Mouse (Mus musculus) liver, embryonic 14 days (tissue): Measurements from ENCODE around the gene Il24. TPM values are rescaled to one million over a fixed set of nuclear protein-coding genes. Genes with fewer than 3 reads are reported as not detected.

Experiments used
- polyA plus RNA-seq: library from polyadenylated mRNA; depleted of rRNA; stranded (reverse); fragments of >200 nt; gene quantifications from 2 replicates; pipeline ENCODE4 v1.2.3, GENCODE M21; 2012; rRNA removed

Il24 gene
- polyA plus RNA-seq: not detected in 2 replicates

DNA sequence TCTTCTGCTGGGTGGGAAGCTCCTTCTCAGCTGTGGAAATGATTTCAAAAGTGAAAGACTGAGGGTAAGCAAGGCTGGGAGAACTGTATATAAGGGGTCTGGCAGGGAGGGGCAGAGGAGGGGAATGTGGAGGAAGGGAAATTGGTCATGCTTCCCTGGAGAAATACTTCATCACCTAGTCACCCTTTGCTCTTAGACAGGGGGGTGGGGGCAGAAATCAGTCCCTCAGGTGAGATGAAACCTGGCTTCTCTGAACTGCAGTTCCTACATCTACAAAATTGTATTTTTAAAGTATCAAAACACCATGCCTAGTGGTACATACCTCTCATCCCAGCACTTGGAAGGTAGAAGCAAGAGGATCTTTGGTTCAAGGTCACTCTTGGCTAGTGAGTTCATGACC lies at the start of gene Il24:
Il24 (minus strand) TSS at position 101 of the 400 bp plus-strand sequence.

DNA sequence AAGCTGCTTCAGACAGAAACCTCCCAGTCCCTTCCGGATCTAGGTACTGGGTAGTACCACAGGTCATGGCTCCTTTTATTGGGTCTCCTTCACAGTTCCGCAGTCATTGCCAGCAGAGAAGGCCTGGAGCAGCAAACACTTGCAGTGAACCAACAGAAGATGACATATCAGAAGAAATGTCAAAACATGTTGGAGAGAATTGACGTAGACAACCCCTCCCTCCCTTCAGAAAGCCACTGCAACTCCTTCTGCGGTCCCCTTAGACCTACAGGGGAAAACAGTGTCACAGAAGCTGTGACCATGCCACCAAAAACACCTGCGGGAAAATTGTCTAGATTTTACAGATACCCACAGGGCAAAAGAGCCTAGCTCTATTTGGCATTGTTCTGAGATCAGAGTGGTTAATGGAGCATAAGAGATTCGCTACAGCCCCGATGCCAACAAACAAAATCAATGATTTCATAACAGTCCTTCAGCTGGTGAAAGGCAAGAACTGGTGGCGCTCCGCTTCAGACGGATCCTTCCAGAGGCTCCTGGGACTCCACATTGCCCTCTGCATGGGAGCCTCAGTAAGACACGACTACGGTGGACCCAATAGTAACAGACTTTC lies 24.3 kb upstream of the Il24 start, which contains the start of gene Il20:
Il20 (minus strand) TSS at position 51 of the 610 bp plus-strand sequence.

DNA sequence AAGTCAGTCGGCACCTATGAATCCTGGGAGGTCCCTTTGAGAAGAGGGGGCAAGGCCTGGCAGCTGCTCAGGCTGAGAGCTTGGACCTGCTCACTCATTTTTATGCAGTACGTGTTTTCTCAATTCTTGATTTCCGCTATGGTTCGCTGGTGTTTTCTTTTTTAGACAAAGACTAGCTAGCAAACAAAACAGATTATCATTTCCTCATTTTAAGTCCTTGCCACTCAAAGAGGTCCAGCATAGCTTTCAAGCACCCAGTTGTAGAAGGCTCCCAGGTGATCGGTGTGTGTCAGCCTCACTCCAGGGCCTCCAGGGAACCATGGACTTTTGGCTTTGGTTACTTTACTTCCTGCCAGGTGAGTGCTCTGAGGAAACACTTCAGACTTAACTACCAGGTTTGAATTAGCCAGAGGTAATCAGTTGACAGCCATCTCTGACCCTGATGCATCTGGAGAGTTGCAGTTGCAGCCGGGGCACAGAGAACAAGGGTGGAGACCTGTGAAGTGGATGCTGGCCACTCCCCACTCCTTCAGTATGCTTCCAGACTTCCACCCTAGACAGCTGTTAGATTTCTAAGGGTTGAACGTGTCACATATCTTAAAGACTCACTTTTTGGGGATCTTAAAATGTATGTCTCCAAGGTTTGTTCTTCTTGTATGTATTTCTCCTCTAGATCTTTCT lies 21.6 kb downstream of the Il24 start, which contains the start of gene Fcmr:
Fcmr (plus strand) TSS at position 129 of the 681 bp plus-strand sequence.

Other genes with a start within 250 kb of the Il24 start
- gene C4bp, start 225.8 kb downstream of the Il24 start, polyA plus RNA-seq: 0.78 and 0.81 TPM in 2 replicates
- gene Gm29427, start 171.7 kb downstream of the Il24 start, polyA plus RNA-seq: not detected in 2 replicates
- 6.5 and 8.0 TPM in 2 replicates for gene Yod1, start 170.1 kb downstream of the Il24 start, polyA plus RNA-seq
- gene Pfkfb2, start 158.2 kb downstream of the Il24 start, polyA plus RNA-seq: 6.2 and 8.0 TPM in 2 replicates
- 3.0 and 4.3 TPM in 2 replicates for gene AA986860, start 155.5 kb downstream of the Il24 start, polyA plus RNA-seq
- not detected in 2 replicates for gene Fcamr, start 86.6 kb downstream of the Il24 start, polyA plus RNA-seq
- 0.15 and 0.25 TPM in 2 replicates for gene Pigr, start 60.8 kb downstream of the Il24 start, polyA plus RNA-seq
- not detected in 2 replicates for gene Fcmr, start 21.8 kb downstream of the Il24 start, polyA plus RNA-seq
- not detected in 2 replicates for gene Il20, start 24.0 kb upstream of the Il24 start, polyA plus RNA-seq
- 0.03 TPM in 1 of 2 replicates, not detected in the other for gene Il19, start 52.7 kb upstream of the Il24 start, polyA plus RNA-seq
- gene Il10, start 132.4 kb upstream of the Il24 start, polyA plus RNA-seq: 0.03 and 0.05 TPM in 2 replicates
- 11.9 and 14.7 TPM in 2 replicates for gene Mapkapk2, start 210.4 kb upstream of the Il24 start, polyA plus RNA-seq